10 mouse cellular contexts compared by ENCODE assay signal in genomic region chr1:37220134-37220907, GRCm38 (mm10). TPM values are rescaled to one million over a fixed set of nuclear protein-coding genes. Genes with fewer than 3 reads are reported as not detected.
DNase-seq lines count a peak whose midpoint lies in the region; ATAC-seq and TF ChIP-seq lines count a peak whose summit lies in the region.
"Had no signal": no experiment of that assay in that cellular context is flagged by ENCODE, and none has a peak within 500 bp of the region (broad histone marks: within the 10 kb centered on the region; RNA-seq: fewer than 3 reads in every experiment).

No protein-coding gene starts in this region.

- no peak for TF ChIP-seq CTCF in midbrain, postnatal 0 days (IDR thresholded peaks at IDR 0.05)

- peak overlapping the region; percentile 12 for H3K4me2 ChIP-seq in forebrain, embryonic 13.5 days
- H3K4me2 ChIP-seq in midbrain, postnatal 0 days (ENCODE audit: low read depth, low read length, poor library complexity, severe bottlenecking) = peak overlapping the region; percentile 20

- peak; percentile 48 for DNase-seq in adrenal gland, postnatal 14 days
- DNase-seq in adrenal gland, adult 2 months = no peak
- DNase-seq in layer of hippocampus, adult 8-10 months (ENCODE audit: low spot score in 2 of 2) = peak; percentile 88 to 90
- DNase-seq in midbrain, postnatal 0 days (ENCODE audit: low spot score) = peak; percentile 93
- DNase-seq in spleen, adult 18-20 months = no peak
- DNase-seq in thymus, postnatal 0 days (ENCODE audit: low spot score) = no peak

- 0 out of 2 replicates have a peak, but pooled peaks cover 8% of the 10 kb centered on the region for H3K27me3 ChIP-seq in forebrain, embryonic 13.5 days
- no peaks in the 10 kb centered on the region for H3K27me3 ChIP-seq in midbrain, postnatal 0 days (ENCODE audit: insufficient read depth, low read length)

- H3K9ac ChIP-seq in forebrain, embryonic 13.5 days = no peak overlapping the region
- H3K9ac ChIP-seq in midbrain, postnatal 0 days (replicated peaks; ENCODE audit: low read length, poor library complexity, severe bottlenecking) = no peak overlapping the region

- peak; percentile 98 for ATAC-seq in forebrain, embryonic 13.5 days
- peak; percentile 95 for ATAC-seq in midbrain, postnatal 0 days (ENCODE audit: low FRiP score)
- ATAC-seq in erythroid progenitor cell, adult 5-6 weeks (replicated peaks; ENCODE audit: low FRiP score, poor library complexity, severe bottlenecking) = no peak

- WGBS in forebrain, embryonic 13.5 days = 33% methylated on average over 6 of the region's 6 CpGs
- WGBS in midbrain, postnatal 0 days = 21% methylated on average over 6 of the region's 6 CpGs

- H3K9me3 ChIP-seq in forebrain, embryonic 13.5 days (replicated peaks) = no peaks in the 10 kb centered on the region
- no peaks in the 10 kb centered on the region for H3K9me3 ChIP-seq in midbrain, postnatal 0 days (ENCODE audit: low read length)

- peak overlapping the region; percentile 63 for H3K27ac ChIP-seq in forebrain, embryonic 13.5 days
- peak overlapping the region; percentile 72 for H3K27ac ChIP-seq in midbrain, postnatal 0 days (ENCODE audit: low read depth, low read length)
- H3K27ac ChIP-seq: macrophage had no signal

- H3K4me1 ChIP-seq in forebrain, embryonic 13.5 days = peaks cover 20% of the 10 kb centered on the region
- peaks cover 18% of the 10 kb centered on the region for H3K4me1 ChIP-seq in midbrain, postnatal 0 days (ENCODE audit: insufficient read depth, low read length)

- H3K4me3 ChIP-seq in forebrain, embryonic 13.5 days = no peak overlapping the region
- no peak overlapping the region for H3K4me3 ChIP-seq in midbrain, postnatal 0 days (ENCODE audit: low read depth, low read length)

- no peaks in the 10 kb centered on the region for H3K36me3 ChIP-seq in forebrain, embryonic 13.5 days (ENCODE audit: poor library complexity, severe bottlenecking)
- no peaks in the 10 kb centered on the region for H3K36me3 ChIP-seq in midbrain, postnatal 0 days (ENCODE audit: insufficient read depth, low read length)

RNA-seq across cellular contexts. Expression of gene Cnga3, which starts 6.1 kb away (rescaled TPM):
- total RNA-seq in adrenal gland, postnatal 14 days (2021) = 1.8 and 2.0 TPM in 2 replicates
- 1 to 10 TPM; 1.1 to 2.6 TPM for total RNA-seq in adrenal gland, adult 2 months (2021)
- 0.32 and 0.61 TPM in 2 replicates for polyA plus RNA-seq in adrenal gland, adult 2 months (2012; rRNA removed)
- 0.06 and 0.09 TPM in 2 replicates for polyA plus RNA-seq in forebrain, embryonic 13.5 days (2015; fragmentation: Nextera tagmentation; extraction: Ambion mirVana)
- total RNA-seq in layer of hippocampus, adult 8-10 months (2022) = under 1 TPM; 0.33 to 0.55 (median 0.50) TPM
- 0.71 and 0.90 TPM in 2 replicates for total RNA-seq in midbrain, postnatal 0 days (2014; rRNA removed)
- 0.42 and 0.62 TPM in 2 replicates for polyA plus RNA-seq in midbrain, postnatal 0 days (2015; fragmentation: Nextera tagmentation; extraction: Ambion mirVana)
- not detected in 2 replicates for total RNA-seq in erythroid progenitor cell, adult 5-6 weeks (2015; ENCODE audit: low replicate concordance)
- not detected in 2 replicates for total RNA-seq in erythroid progenitor cell, adult 5-6 weeks (2017; ENCODE audit: low replicate concordance)
- 0.09 and 0.20 TPM in 2 replicates for polyA plus RNA-seq in thymus, postnatal 0 days (2015; fragmentation: Nextera tagmentation; extraction: Ambion mirVana)
- total RNA-seq: common myeloid progenitor, adult 5-6 weeks had no signal
- polyA plus RNA-seq: macrophage had no signal

Comparison
In these comparisons a context has a peak if more than half of its experiments do, and no peak if none do; other contexts are left out.
1. DNase-seq: peak in adrenal gland, postnatal 14 days (single experiment), layer of hippocampus, adult 8-10 months (2 of 2) and midbrain, postnatal 0 days (single experiment); none in adrenal gland, adult 2 months (single experiment), spleen, adult 18-20 months (0 of 2) and thymus, postnatal 0 days (single experiment).